Mouse (Mus musculus) ES-E14 (cell line): ENCODE measurements around the gene Scgn. TPM values are rescaled to one million over a fixed set of nuclear protein-coding genes. Genes with fewer than 3 reads are reported as not detected.

ENCODE experiments used
- DNase-seq: peaks from one replicate; pipeline ENCODE4 v3.0.0-alpha.2; 2013; ENCODE audit warnings: low read depth, low spot score
- H3K27ac ChIP-seq: 2 replicates; pipeline ENCODE4 v1.5.1; 2012; ENCODE audit warnings: low read depth, mild to moderate bottlenecking, low read length, moderate library complexity, mixed read lengths; ENCODE audit not compliant: poor library complexity, insufficient read depth, severe bottlenecking
- H3K36me3 ChIP-seq: 2 replicates; pipeline ENCODE4 v1.6.1; 2012; ENCODE audit warnings: mild to moderate bottlenecking, low read length, moderate library complexity, mixed read lengths; ENCODE audit not compliant: control insufficient read depth, poor library complexity, insufficient read depth, severe bottlenecking
- H3K4me1 ChIP-seq, 2 experiments: fragments of 150-350 bp in 1 of 2; sonication (generic) in 1 of 2; 2 replicates each; pipeline ENCODE4 v1.6.1; 2012; ENCODE audit warnings: low read length in 2 of 2, mild to moderate bottlenecking in 1 of 2, mixed read lengths in 1 of 2; ENCODE audit not compliant: control insufficient read depth in 2 of 2, insufficient read depth in 2 of 2, poor library complexity in 1 of 2
- H3K4me3 ChIP-seq, 2 experiments: fragments of 150-350 bp in 1 of 2; sonication (generic) in 1 of 2; 2 replicates each; pipeline ENCODE4 v1.5.1; 2012; ENCODE audit warnings: low read length in 2 of 2, low read depth in 1 of 2, mild to moderate bottlenecking in 1 of 2, mixed read lengths in 1 of 2; ENCODE audit not compliant: insufficient read depth in 1 of 2, poor library complexity in 1 of 2, severe bottlenecking in 1 of 2
- H3K9ac ChIP-seq: 2 replicates; pipeline ENCODE4 v1.6.1; 2012; ENCODE audit warnings: low read depth, mild to moderate bottlenecking, low read length, mixed read lengths; ENCODE audit not compliant: poor library complexity, insufficient read depth, severe bottlenecking
- H3K9me3 ChIP-seq: fragments of 150-350 bp; sonication (generic); 2 replicates; pipeline ENCODE4 v1.6.1; 2012; ENCODE audit warnings: low read depth, mild to moderate bottlenecking, low read length; ENCODE audit not compliant: control insufficient read depth, insufficient read depth
- CHD2 ChIP-seq: IDR thresholded peaks from 2 replicates; pipeline ENCODE4 v1.6.1; 2014; ENCODE audit warnings: mild to moderate bottlenecking, low read depth, low read length, inconsistent platforms
- HCFC1 ChIP-seq: IDR thresholded peaks from 2 replicates; pipeline ENCODE4 v1.6.1; 2012; ENCODE audit warnings: low read length, inconsistent platforms, borderline replicate concordance; ENCODE audit not compliant: insufficient read depth
- MAFK ChIP-seq: IDR thresholded peaks from 2 replicates; pipeline ENCODE4 v1.6.1; 2014; ENCODE audit warnings: mild to moderate bottlenecking, low read depth, low read length, inconsistent platforms; ENCODE audit not compliant: insufficient read depth
- ZC3H11A ChIP-seq: IDR thresholded peaks from 2 replicates; pipeline ENCODE4 v1.6.1; 2012; ENCODE audit warnings: low read depth, mild to moderate bottlenecking, inconsistent platforms, low read length, borderline replicate concordance
- ZNF384 ChIP-seq: IDR thresholded peaks from 2 replicates; pipeline ENCODE4 v1.6.1; 2012; ENCODE audit warnings: low read depth, low read length, inconsistent platforms
- in situ Hi-C, 2 experiments: fragments of 600-800 bp; cut with MboI; formaldehyde crosslinking; loops; one replicate each; pipeline ENCODE4 v1.15.1; 2025; ENCODE audit warnings: low sequenced_read_pairs in 2 of 2, inconsistent platforms in 1 of 2; ENCODE audit not compliant: unreplicated experiment in 2 of 2
- total RNA-seq: library from RNA; depleted of rRNA; stranded (reverse); fragments of 300-350 nt; gene quantifications from 2 replicates; pipeline ENCODE4 v1.2.3, GENCODE M21; 2012; rRNA removed

Scgn gene
- total RNA-seq, 1 experiment, result not detected

DNA sequence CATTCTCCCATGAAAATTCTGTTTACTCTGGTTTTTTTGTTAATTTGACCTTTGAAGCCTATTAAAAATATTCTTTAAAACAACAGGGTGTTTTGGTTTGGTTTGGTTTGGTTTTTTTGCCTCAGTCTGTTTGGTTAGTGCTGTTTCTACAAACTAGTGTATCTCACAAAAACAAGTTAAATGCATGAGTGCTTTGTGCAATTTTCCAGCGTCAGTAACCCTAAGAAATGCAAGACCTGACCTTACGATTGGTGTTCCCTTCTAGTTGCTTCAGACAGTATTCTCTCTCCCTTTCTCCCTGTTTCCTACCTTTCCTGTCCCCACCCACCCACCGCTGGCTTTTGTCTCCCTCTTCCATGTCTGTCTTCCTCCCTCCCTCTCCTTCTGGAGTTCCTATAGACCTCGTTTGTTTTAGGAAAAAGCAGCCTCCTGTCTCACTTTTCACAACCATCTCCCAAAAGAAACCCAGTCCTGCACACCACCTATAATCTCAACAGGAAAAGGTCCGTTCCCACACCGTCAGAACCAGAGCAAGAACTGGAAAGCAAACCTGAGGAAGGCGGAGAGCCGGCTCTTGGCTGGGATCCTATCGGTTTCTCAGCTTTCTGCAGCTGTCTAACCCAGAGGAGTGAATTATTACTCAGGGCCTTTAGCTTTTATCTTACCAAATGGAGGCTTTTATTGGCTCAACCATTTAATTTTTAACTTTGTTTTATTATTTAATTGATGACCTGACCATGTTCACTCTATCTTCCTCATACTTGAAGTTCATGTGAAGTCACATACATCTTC, 76.4 kb downstream of the Scgn start, which contains the start of gene Slc17a4:
Slc17a4 (minus strand) TSS at position 634 of the 792 bp plus-strand sequence.
- in situ Hi-C loops, result no loop called here
- Histone ChIP-seq H3K9ac (no peak within 1 kb of the TSS), H3K36me3 (no peaks in the 10 kb centered on the region), H3K4me1 (no peaks in the 10 kb centered on the region), H3K4me3 (no peak within 1 kb of the TSS), H3K27ac (no peak within 1 kb of the TSS), H3K9me3 (no peaks in the 10 kb centered on the region)
- TF ChIP-seq ZC3H11A (no peak), MAFK (no peak)
- DNase-seq, result no peak

DNA sequence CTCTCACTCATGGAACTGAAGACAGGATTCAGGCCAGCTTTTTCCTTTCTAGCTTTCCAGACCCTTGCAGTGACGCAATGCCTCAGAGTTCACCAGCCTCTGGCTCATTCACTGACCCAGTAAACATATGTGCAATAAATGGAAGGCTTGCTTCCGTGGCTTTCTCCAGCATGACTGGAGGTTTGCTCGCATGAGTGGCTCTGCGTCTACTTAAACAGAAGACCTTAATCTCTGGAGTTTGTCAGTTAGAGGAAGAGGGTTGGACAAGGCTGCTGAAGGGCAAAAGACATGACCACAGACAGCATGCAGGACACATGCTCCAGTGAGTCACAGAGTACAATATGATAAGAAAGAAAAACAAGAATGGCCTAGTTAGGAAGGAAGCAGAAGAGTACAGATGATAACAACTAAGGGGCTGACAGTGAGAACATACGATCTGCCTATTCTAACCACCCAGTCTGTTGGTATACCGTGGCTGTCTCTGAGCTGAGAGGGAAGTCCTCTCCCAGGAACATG, 77.2 kb downstream of the Scgn start:
- H3K9ac ChIP-seq, result no peak overlapping the region
- no peaks in the 10 kb centered on the region for H3K4me1 ChIP-seq
- H3K36me3 ChIP-seq, result no peaks in the 10 kb centered on the region
- in situ Hi-C loops, result no loop called here
- H3K27ac ChIP-seq, result no peak overlapping the region
- no peak overlapping the region for H3K4me3 ChIP-seq
- TF ChIP-seq ZNF384, result no peak
- TF ChIP-seq CHD2, result no peak
- no peak for TF ChIP-seq MAFK
- TF ChIP-seq ZC3H11A, result no peak
- no peak for TF ChIP-seq HCFC1
- DNase-seq, result no peak
- no peaks in the 10 kb centered on the region for H3K9me3 ChIP-seq

DNA sequence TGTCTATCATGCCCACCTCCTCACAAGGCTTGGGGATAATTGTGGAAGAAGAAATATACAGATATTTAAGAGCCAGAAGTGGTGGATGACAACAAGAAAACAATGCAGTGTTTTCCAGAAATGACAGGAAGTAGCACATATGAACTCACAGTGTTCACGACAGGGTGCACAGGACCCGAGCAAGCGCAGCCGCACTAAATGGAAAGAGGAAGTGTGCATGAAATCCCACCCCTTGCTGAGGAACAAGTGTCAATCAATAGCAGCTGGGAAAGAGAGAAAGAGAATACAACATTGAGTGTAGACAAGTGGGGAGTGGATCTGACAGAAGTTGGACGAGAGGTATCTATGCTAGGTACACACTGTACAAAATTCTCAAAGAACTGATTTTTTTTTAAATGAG, 79.7 kb downstream of the Scgn start:
- in situ Hi-C loops, result no loop called here
- TF ChIP-seq ZC3H11A, result no peak
- H3K4me3 ChIP-seq, result no peak overlapping the region
- no peak for DNase-seq
- no peak overlapping the region for H3K9ac ChIP-seq
- H3K9me3 ChIP-seq, result no peaks in the 10 kb centered on the region
- H3K27ac ChIP-seq, result no peak overlapping the region
- H3K4me1 ChIP-seq, result no peaks in the 10 kb centered on the region
- no peaks in the 10 kb centered on the region for H3K36me3 ChIP-seq

DNA sequence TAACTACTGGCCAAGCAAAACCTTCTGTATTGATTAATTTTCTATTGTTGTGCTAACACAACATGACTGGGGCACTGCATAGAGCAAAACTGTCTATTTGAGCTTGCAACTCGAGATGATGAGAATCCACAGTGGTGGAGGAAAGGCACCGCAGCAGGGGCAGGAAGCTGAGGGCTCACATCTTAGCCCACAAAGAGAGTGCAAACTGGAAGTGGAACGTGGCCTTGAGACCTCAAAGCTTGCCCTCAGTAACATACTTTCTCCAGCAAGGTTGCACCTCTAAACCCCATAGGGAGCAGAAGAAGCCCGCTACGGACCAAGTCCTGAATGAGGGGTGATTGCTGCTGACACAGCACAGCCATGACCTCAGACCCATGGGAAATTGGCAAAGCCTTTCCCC, 80.9 kb downstream of the Scgn start:
- no peak for DNase-seq
- in situ Hi-C loops, result no loop called here

DNA sequence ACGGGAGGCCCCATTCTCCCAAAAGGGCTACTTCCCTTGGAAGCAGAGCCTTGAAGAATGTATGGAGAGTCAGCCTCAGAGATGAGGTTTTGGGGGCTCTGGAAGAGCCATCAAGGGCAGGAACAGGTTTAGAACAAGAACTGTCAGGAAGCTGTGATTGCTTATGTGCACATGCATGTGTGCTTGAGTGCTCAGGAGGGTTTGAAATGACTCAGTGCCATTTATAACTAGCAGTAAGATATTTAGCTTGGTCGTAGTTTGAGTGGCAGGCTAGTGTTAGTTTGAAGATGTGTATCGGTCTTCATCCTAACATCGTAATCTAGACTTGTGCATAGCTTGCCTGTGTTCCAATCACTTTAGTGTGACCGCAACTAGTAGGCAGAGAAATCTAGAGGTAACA, 84.1 kb downstream of the Scgn start:
- no peaks in the 10 kb centered on the region for H3K36me3 ChIP-seq
- no peaks in the 10 kb centered on the region for H3K4me1 ChIP-seq
- H3K4me3 ChIP-seq, result no peak overlapping the region
- no peak overlapping the region for H3K9ac ChIP-seq
- in situ Hi-C loops, result no loop called here
- DNase-seq, result no peak
- no peak overlapping the region for H3K27ac ChIP-seq
- no peaks in the 10 kb centered on the region for H3K9me3 ChIP-seq
- no peak for TF ChIP-seq MAFK
- no peak for TF ChIP-seq HCFC1
- TF ChIP-seq ZNF384, result no peak
- no peak for TF ChIP-seq ZC3H11A
- no peak for TF ChIP-seq CHD2

More for the DNA sequence above, 80.9 kb downstream of the Scgn start:
- Histone ChIP-seq H3K36me3 (no peaks in the 10 kb centered on the region), H3K9ac (no peak overlapping the region), H3K9me3 (no peaks in the 10 kb centered on the region), H3K4me1 (no peaks in the 10 kb centered on the region), H3K4me3 (no peak overlapping the region), H3K27ac (no peak overlapping the region)
- TF ChIP-seq ZNF384, result no peak

Other genes with a start within 250 kb of the Scgn start
- 970 and 1,161 TPM in 2 replicates for gene Hist1h3c, start 245.6 kb downstream of the Scgn start, total RNA-seq
- 1,224 and 1,736 TPM in 2 replicates for gene Hist1h2bb, start 244.5 kb downstream of the Scgn start, total RNA-seq
- gene Hist1h2ab, start 240.1 kb downstream of the Scgn start, total RNA-seq, result 2,399 and 2,956 TPM in 2 replicates
- gene Hist1h3b, start 238.9 kb downstream of the Scgn start, total RNA-seq, result 667 and 954 TPM in 2 replicates
- gene Hist1h4b, start 234.2 kb downstream of the Scgn start, total RNA-seq, result 1,054 and 1,339 TPM in 2 replicates
- 1,331 and 1,744 TPM in 2 replicates for gene Hist1h4a, start 230.0 kb downstream of the Scgn start, total RNA-seq
- 470 and 728 TPM in 2 replicates for gene Hist1h3a, start 228.8 kb downstream of the Scgn start, total RNA-seq
- gene Hist1h1a, start 227.5 kb downstream of the Scgn start, total RNA-seq, result 1,149 and 1,468 TPM in 2 replicates
- 0.21 and 0.40 TPM in 2 replicates for gene Trim38, start 221.3 kb downstream of the Scgn start, total RNA-seq
- gene Slc17a2, start 184.2 kb downstream of the Scgn start, total RNA-seq, result not detected in 2 replicates
- gene Slc17a3, start 151.8 kb downstream of the Scgn start, total RNA-seq, result not detected in 2 replicates
- gene Slc17a1, start 123.5 kb downstream of the Scgn start, total RNA-seq, result not detected in 2 replicates
- gene Slc17a4, start 76.2 kb downstream of the Scgn start, total RNA-seq, result not detected in 2 replicates
- 37.2 and 67.4 TPM in 2 replicates for gene Hist1h2ba, start 57.1 kb downstream of the Scgn start, total RNA-seq
- 140 and 167 TPM in 2 replicates for gene Hist1h2aa, start 56.8 kb downstream of the Scgn start, total RNA-seq